Mouse (Mus musculus) olfactory bulb, adult 2 months (tissue): ENCODE measurements around the gene Ppp1r14c. TPM values are rescaled to one million over a fixed set of nuclear protein-coding genes. Genes with fewer than 3 reads are reported as not detected.

ENCODE experiments used
- H3K27ac ChIP-seq: fragments of 200-500 bp; 2 replicates; pipeline ENCODE4 v1.5.1; 2012; ENCODE audit warnings: low read depth, low read length; ENCODE audit not compliant: insufficient read depth
- H3K4me1 ChIP-seq: fragments of 200-500 bp; 2 replicates; pipeline ENCODE4 v1.6.1; 2012; ENCODE audit warnings: low read length; ENCODE audit not compliant: control insufficient read depth, insufficient read depth
- H3K4me3 ChIP-seq: fragments of 200-500 bp; 2 replicates; pipeline ENCODE4 v1.5.1; 2012; ENCODE audit warnings: mild to moderate bottlenecking, low read depth, low read length, moderate library complexity; ENCODE audit not compliant: insufficient read depth
- CTCF ChIP-seq: fragments of 200-500 bp; IDR thresholded peaks from 2 replicates; pipeline ENCODE4 v1.5.1; 2012; ENCODE audit warnings: low read depth, mild to moderate bottlenecking, low read length, moderate library complexity; ENCODE audit not compliant: insufficient read depth
- POLR2A ChIP-seq: fragments of 200-500 bp; IDR thresholded peaks from 2 replicates; pipeline ENCODE4 v1.6.1; 2012; ENCODE audit warnings: mild to moderate bottlenecking, low read depth, low read length, moderate library complexity; ENCODE audit not compliant: insufficient read depth
- WGBS: fragments of 180-500 bp; shearing (Covaris S2); methylation state at CpG from one replicate; pipeline ENCODE4 v1.1.7; 2018; 5-methylcytosine and 5-hydroxymethylcytosine counted together
- polyA plus RNA-seq: library from polyadenylated mRNA; stranded (reverse); fragments of >200 nt; gene quantifications from 2 replicates; pipeline ENCODE4 v1.2.4, GENCODE M21; 2012; ENCODE audit warnings: low replicate concordance; ENCODE audit not compliant: missing spikeins, insufficient read depth, insufficient read length

Gene Ppp1r14c
- polyA plus RNA-seq, 1 experiment, result not detected

DNA sequence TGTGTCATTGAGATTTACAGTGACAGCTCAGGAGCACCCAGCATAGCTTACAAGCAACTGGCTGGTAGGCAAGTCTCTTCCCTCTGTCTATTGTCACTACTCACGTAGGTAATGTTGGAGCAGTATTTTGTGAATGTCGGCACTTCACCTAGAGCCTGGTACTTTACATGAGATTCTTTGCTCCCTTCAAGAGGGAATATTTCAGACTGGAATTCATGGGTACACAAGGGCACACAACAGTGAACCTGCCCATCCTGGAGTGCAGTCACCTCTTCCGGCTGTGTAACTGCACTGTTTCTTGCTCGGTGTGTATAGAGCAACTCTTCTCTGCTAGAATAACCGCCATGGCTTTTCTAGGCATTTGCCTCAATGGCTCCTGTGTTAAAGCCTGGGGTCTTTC, 82.8 kb downstream of the Ppp1r14c start:
- 90% methylated on average over 5 of the region's 5 CpGs for WGBS
- Histone ChIP-seq H3K4me3 (no peak overlapping the region), H3K4me1 (no peaks in the 10 kb centered on the region), H3K27ac (no peak overlapping the region)
- TF ChIP-seq CTCF, result no peak
- TF ChIP-seq POLR2A, result no peak

DNA sequence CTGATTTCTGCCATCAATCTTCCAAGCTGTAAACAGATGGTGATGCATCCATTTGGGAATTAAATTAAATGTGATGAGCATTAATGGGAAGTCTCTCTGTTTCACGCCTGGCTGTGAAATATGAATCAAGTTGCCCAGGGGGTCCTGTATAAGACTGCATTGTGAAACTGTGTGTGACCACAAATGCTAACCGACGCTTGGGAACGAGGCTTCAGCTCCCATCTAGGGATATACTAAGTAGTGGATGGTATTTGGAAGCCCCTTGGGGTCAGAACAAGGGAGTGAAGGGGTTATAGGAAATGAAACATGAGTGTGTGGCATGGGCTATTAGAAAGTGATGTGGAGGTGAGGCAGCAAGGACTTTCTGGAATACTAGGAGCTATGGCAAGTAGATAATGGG, 86.1 kb downstream of the Ppp1r14c start:
- no peak for TF ChIP-seq CTCF
- TF ChIP-seq POLR2A, result no peak
- Histone ChIP-seq H3K4me1 (no peaks in the 10 kb centered on the region), H3K4me3 (no peak overlapping the region), H3K27ac (no peak overlapping the region)
- WGBS, result 91% methylated on average over 4 of the region's 4 CpGs

DNA sequence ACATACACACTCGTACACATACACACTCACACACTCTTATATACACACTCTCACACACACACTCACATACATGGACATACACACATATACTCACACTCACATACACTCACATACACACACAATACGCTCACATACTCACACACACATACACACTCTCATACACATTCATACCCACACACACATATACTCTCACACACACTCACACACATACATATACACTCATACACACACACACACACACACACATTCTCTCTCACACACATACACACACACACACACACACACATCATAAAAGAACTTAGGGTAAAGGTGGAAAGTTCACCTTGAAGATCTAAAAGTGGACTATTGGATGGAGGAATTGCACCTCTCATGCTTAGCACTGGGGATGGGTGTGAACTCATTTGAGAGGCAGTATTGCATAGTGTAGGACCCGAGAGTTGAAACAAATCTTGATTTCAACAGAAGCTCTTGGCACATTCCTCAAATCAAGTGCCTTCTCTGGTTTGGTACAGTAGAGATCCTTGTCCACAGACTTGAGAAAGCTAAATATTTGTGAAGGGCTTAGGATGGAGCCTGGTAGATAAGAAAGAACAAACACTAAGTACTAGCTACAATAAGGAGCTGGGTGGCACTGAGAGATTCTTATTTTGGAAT, 87.1 kb downstream of the Ppp1r14c start:
- TF ChIP-seq CTCF (no peak), POLR2A (no peak)
- 82% methylated on average over 3 of the region's 3 CpGs for WGBS
- no peak overlapping the region for H3K4me3 ChIP-seq
- H3K27ac ChIP-seq, result no peak overlapping the region
- H3K4me1 ChIP-seq, result no peaks in the 10 kb centered on the region

DNA sequence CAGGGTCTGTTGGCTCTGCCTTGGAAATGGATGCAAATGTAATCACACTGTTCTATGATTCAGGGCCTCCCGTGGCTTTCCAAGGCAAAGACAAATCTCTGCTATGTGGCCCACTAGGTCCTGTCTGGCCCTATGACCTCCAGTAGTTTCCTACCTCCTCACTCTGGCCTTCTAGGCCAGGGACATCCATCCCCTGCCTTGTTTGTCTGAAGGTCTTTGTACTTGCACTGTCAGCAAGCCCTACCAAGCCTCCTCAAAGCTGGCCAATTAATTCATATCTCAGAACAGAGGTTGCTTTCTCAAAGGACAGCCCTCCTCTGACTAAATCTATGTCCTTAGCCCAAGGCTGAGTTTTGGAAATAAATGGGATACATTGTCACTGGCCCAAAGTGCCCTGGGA, 92.8 kb downstream of the Ppp1r14c start:
- Histone ChIP-seq H3K4me1 (no peaks in the 10 kb centered on the region), H3K27ac (no peak overlapping the region), H3K4me3 (no peak overlapping the region)
- TF ChIP-seq CTCF, result no peak
- no peak for TF ChIP-seq POLR2A
- 63% methylated on average over 1 of the region's 1 CpGs for WGBS

DNA sequence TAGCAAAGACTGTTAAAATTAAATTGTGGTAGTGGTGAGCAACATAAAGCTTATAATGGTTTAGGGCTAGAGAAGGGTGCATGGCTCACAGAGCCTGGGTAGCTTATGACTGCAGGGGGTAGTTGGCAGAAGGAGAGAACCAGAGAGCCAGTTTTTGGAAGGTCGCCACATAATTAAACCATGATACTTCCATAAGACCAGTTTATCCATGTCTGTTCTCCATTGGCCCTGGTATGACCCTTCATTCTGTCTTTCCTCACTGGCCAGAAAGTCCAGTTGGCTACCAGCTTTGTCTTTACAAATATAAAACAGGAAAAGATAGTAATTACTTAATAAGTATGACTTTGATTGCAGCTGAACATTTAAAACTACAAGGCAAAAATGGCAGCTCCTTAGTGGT, 95.0 kb downstream of the Ppp1r14c start:
- no peak overlapping the region for H3K27ac ChIP-seq
- no peak for TF ChIP-seq POLR2A
- no peak for TF ChIP-seq CTCF

DNA sequence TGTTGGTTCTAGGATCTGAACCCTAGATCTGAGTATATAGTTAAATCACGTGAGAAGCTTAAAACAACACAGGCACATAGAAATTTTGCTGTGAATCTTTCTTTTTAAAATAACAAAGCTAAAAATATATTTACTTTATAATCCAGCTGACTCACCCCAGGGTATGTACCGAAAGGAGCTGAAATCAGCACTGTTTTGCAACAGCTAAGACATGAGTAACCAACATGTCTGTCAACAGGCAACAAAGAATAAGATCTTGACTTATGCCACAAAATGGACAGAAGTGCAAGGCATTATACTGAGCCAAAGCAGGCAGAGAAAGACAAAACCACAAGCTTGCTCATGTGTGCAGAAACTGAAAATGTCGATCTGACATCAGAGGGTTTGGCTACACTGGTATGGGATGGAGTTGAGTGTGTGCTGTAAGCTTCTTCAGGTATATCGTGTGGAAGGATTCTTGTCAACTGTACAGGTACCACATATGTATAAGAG, 100.3 kb downstream of the Ppp1r14c start:
- TF ChIP-seq POLR2A (no peak), CTCF (no peak)
- Histone ChIP-seq H3K27ac (no peak overlapping the region), H3K4me3 (no peak overlapping the region), H3K4me1 (no peaks in the 10 kb centered on the region)
- WGBS, result 66% methylated on average over 4 of the region's 4 CpGs

More for the DNA sequence above, 95.0 kb downstream of the Ppp1r14c start:
- Histone ChIP-seq H3K4me1 (no peaks in the 10 kb centered on the region), H3K4me3 (no peak overlapping the region)
- WGBS, result 84% methylated on average over 1 of the region's 1 CpGs

DNA sequence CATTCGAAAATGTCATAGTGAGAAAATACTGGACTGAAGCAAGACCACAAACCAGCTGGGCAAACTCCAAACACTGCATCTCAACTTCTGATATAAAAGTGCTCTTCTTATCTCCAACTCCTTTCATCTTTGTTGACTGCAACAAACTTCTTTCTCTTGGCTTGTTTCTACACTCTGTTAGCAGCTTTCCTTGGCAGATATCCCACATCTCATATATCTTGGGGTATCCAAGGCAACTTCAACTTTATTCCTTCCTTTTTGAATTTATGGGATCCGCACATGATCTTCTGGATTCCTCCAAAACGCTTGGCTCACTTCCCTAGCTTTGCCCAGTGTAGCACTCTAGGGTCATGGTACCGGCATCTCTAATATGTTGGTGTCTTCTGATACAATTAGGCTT, 102.7 kb downstream of the Ppp1r14c start:
- WGBS, result 87% methylated on average over 4 of the region's 4 CpGs
- TF ChIP-seq CTCF (no peak), POLR2A (no peak)
- Histone ChIP-seq H3K4me3 (no peak overlapping the region), H3K4me1 (no peaks in the 10 kb centered on the region), H3K27ac (no peak overlapping the region)

DNA sequence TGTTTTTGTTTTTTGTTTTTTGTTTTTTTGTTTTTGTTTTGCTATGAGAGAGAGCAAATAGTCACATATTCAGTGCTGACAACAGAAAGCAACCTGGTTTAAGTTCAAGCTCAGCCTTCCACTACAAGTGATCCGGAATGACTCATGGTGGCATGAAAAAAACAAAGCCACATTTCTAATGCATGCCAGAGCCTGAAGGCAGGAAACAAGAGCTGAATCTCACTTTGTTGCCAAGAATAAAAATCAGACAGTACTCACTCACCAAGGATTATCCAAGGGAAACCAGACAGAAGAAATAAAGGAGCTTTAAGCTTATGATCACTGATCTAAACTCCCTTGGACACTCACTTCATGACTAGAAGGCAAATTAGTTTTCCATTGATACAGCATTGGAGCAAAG, 110.8 kb downstream of the Ppp1r14c start:
- Histone ChIP-seq H3K27ac (no peak overlapping the region), H3K4me3 (no peak overlapping the region), H3K4me1 (no peaks in the 10 kb centered on the region)
- WGBS, result 41% methylated on average over 1 of the region's 1 CpGs
- TF ChIP-seq POLR2A (no peak), CTCF (no peak)

DNA sequence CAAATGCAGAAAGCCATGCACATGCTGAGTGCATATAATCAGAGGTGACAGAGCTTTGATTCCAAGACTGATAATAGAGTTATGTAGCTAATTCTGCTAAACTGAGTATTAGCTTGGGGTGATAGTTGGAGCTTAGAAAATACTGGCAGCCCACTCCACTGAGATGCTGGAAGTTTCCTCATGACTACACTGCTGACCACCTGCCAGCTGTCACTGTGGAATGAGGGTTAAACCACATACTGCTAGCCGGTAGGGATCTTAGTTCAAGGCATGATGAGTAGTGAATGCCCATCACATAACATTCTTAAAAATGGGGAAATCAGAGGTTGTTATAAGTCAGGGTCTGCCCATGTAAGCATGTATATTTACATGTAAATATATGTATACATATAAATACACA, 113.9 kb downstream of the Ppp1r14c start:
- Histone ChIP-seq H3K4me1 (no peaks in the 10 kb centered on the region), H3K27ac (no peak overlapping the region), H3K4me3 (no peak overlapping the region)
- TF ChIP-seq CTCF (no peak), POLR2A (no peak)
- 84% methylated on average over 1 of the region's 1 CpGs for whole genome bisulfite sequencing
